Mouse (Mus musculus) ES-E14 (cell line): ENCODE measurements around the gene Pqlc2. TPM values are rescaled to one million over a fixed set of nuclear protein-coding genes. Genes with fewer than 3 reads are reported as not detected.

ENCODE experiments used
- DNase-seq: peaks from one replicate; pipeline ENCODE4 v3.0.0-alpha.2; 2013; ENCODE audit warnings: low read depth, low spot score
- H3K27ac ChIP-seq: 2 replicates; pipeline ENCODE4 v1.5.1; 2012; ENCODE audit warnings: low read depth, mild to moderate bottlenecking, low read length, moderate library complexity, mixed read lengths; ENCODE audit not compliant: poor library complexity, insufficient read depth, severe bottlenecking
- H3K36me3 ChIP-seq: 2 replicates; pipeline ENCODE4 v1.6.1; 2012; ENCODE audit warnings: mild to moderate bottlenecking, low read length, moderate library complexity, mixed read lengths; ENCODE audit not compliant: control insufficient read depth, poor library complexity, insufficient read depth, severe bottlenecking
- H3K4me1 ChIP-seq, 2 experiments: fragments of 150-350 bp in 1 of 2; sonication (generic) in 1 of 2; 2 replicates each; pipeline ENCODE4 v1.6.1; 2012; ENCODE audit warnings: low read length in 2 of 2, mild to moderate bottlenecking in 1 of 2, mixed read lengths in 1 of 2; ENCODE audit not compliant: control insufficient read depth in 2 of 2, insufficient read depth in 2 of 2, poor library complexity in 1 of 2
- H3K4me3 ChIP-seq, 2 experiments: fragments of 150-350 bp in 1 of 2; sonication (generic) in 1 of 2; 2 replicates each; pipeline ENCODE4 v1.5.1; 2012; ENCODE audit warnings: low read length in 2 of 2, low read depth in 1 of 2, mild to moderate bottlenecking in 1 of 2, mixed read lengths in 1 of 2; ENCODE audit not compliant: insufficient read depth in 1 of 2, poor library complexity in 1 of 2, severe bottlenecking in 1 of 2
- H3K9ac ChIP-seq: 2 replicates; pipeline ENCODE4 v1.6.1; 2012; ENCODE audit warnings: low read depth, mild to moderate bottlenecking, low read length, mixed read lengths; ENCODE audit not compliant: poor library complexity, insufficient read depth, severe bottlenecking
- H3K9me3 ChIP-seq: fragments of 150-350 bp; sonication (generic); 2 replicates; pipeline ENCODE4 v1.6.1; 2012; ENCODE audit warnings: low read depth, mild to moderate bottlenecking, low read length; ENCODE audit not compliant: control insufficient read depth, insufficient read depth
- CHD2 ChIP-seq: IDR thresholded peaks from 2 replicates; pipeline ENCODE4 v1.6.1; 2014; ENCODE audit warnings: mild to moderate bottlenecking, low read depth, low read length, inconsistent platforms
- HCFC1 ChIP-seq: IDR thresholded peaks from 2 replicates; pipeline ENCODE4 v1.6.1; 2012; ENCODE audit warnings: low read length, inconsistent platforms, borderline replicate concordance; ENCODE audit not compliant: insufficient read depth
- MAFK ChIP-seq: IDR thresholded peaks from 2 replicates; pipeline ENCODE4 v1.6.1; 2014; ENCODE audit warnings: mild to moderate bottlenecking, low read depth, low read length, inconsistent platforms; ENCODE audit not compliant: insufficient read depth
- ZC3H11A ChIP-seq: IDR thresholded peaks from 2 replicates; pipeline ENCODE4 v1.6.1; 2012; ENCODE audit warnings: low read depth, mild to moderate bottlenecking, inconsistent platforms, low read length, borderline replicate concordance
- ZNF384 ChIP-seq: IDR thresholded peaks from 2 replicates; pipeline ENCODE4 v1.6.1; 2012; ENCODE audit warnings: low read depth, low read length, inconsistent platforms
- in situ Hi-C, 2 experiments: fragments of 600-800 bp; cut with MboI; formaldehyde crosslinking; loops; one replicate each; pipeline ENCODE4 v1.15.1; 2025; ENCODE audit warnings: low sequenced_read_pairs in 2 of 2, inconsistent platforms in 1 of 2; ENCODE audit not compliant: unreplicated experiment in 2 of 2
- total RNA-seq: library from RNA; depleted of rRNA; stranded (reverse); fragments of 300-350 nt; gene quantifications from 2 replicates; pipeline ENCODE4 v1.2.3, GENCODE M21; 2012

Gene Pqlc2
- total RNA-seq, 1 experiment, result 25.0 TPM

GRCm38 (mm10) chr4:139248736-139249135 lies 61.8 kb downstream of the Pqlc2 start:
- H3K36me3 ChIP-seq, result peaks cover 15% of the 10 kb centered on the region; the same call in 1 of the 2 replicates
- H3K4me3 ChIP-seq, result no peak overlapping the region
- no peak for DNase-seq
- no peaks in the 10 kb centered on the region for H3K9me3 ChIP-seq
- no peak overlapping the region for H3K9ac ChIP-seq
- in situ Hi-C loops, result no loop called here
- no peak for TF ChIP-seq ZNF384
- TF ChIP-seq MAFK, result no peak
- TF ChIP-seq ZC3H11A, result no peak
- TF ChIP-seq CHD2, result no peak
- TF ChIP-seq HCFC1, result no peak
- H3K27ac ChIP-seq, result no peak overlapping the region
- peaks cover 7 to 37% of the 10 kb centered on the region in 2 experiments; a peak in 3 of 4 replicates for H3K4me1 ChIP-seq

- Histone ChIP-seq H3K9me3 (no peaks in the 10 kb centered on the region), H3K4me3 (no peak overlapping the region), H3K4me1 (peaks cover 7 to 37% of the 10 kb centered on the region in 2 experiments; a peak in 3 of 4 replicates), H3K9ac (no peak overlapping the region), H3K27ac (no peak overlapping the region), H3K36me3 (peaks cover 18% of the 10 kb centered on the region; the same call in 1 of the 2 replicates)
- no peak for DNase-seq
- no peak for TF ChIP-seq MAFK
- in situ Hi-C loops, result no loop called here
Measured at GRCm38 (mm10) chr4:139247966-139248365, 62.5 kb downstream of the Pqlc2 start.

GRCm38 (mm10) chr4:139246130-139246877 lies 64.2 kb downstream of the Pqlc2 start:
- in situ Hi-C loops, result no loop called here
- DNase-seq, result no peak
- no peak for TF ChIP-seq HCFC1
- TF ChIP-seq CHD2, result no peak
- TF ChIP-seq ZNF384, result no peak
- no peak for TF ChIP-seq MAFK
- TF ChIP-seq ZC3H11A, result no peak

GRCm38 (mm10) chr4:139245534-139245933 lies 65.0 kb downstream of the Pqlc2 start:
- no peak for DNase-seq
- H3K4me3 ChIP-seq, result no peak overlapping the region
- in situ Hi-C loops, result no loop called here
- no peaks in the 10 kb centered on the region for H3K9me3 ChIP-seq
- TF ChIP-seq HCFC1 (no peak), ZC3H11A (no peak), ZNF384 (no peak), MAFK (no peak), CHD2 (no peak)
- peaks cover 37% of the 10 kb centered on the region for H3K36me3 ChIP-seq
- no peak overlapping the region for H3K27ac ChIP-seq
- H3K4me1 ChIP-seq, result peaks cover 3 to 27% of the 10 kb centered on the region in 2 experiments; a peak in 3 of 4 replicates
- H3K9ac ChIP-seq, result no peak overlapping the region

More at GRCm38 (mm10) chr4:139246130-139246877, 64.2 kb downstream of the Pqlc2 start:
- Histone ChIP-seq H3K36me3 (peaks cover 31% of the 10 kb centered on the region), H3K4me1 (peaks cover 6 to 33% of the 10 kb centered on the region in 2 experiments; a peak in 3 of 4 replicates), H3K4me3 (no peak overlapping the region), H3K27ac (no peak overlapping the region), H3K9ac (no peak overlapping the region), H3K9me3 (no peaks in the 10 kb centered on the region)

DNA sequence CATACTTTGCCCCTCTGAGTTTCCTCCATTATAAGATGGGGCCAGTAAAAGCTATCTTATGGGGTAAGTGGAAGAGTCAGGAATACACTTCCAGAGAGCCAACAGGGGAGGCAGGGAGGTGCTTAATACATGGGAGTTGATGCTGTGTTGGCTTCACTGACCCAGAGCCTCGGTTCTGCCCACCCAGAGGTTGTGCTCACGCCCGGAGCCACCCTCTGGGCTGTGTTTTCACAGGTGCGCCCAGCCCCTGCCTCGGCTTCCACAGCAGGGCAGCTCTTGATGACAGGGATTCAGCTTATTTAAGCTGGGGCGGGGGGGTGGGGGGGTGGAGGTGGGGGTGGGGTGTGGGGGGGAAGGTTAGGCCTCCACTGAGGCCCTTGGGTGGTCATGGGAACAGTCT lies 65.7 kb downstream of the Pqlc2 start:
- no peak for TF ChIP-seq MAFK
- TF ChIP-seq CHD2, result no peak
- no peak for TF ChIP-seq HCFC1
- no peak for TF ChIP-seq ZC3H11A
- no peak for TF ChIP-seq ZNF384
- Histone ChIP-seq H3K4me3 (no peak overlapping the region), H3K9ac (no peak overlapping the region), H3K4me1 (peaks cover 1 to 21% of the 10 kb centered on the region in 2 experiments; a peak in 3 of 4 replicates), H3K27ac (no peak overlapping the region), H3K9me3 (no peaks in the 10 kb centered on the region), H3K36me3 (peaks cover 41% of the 10 kb centered on the region)
- in situ Hi-C loops, result no loop called here
- no peak for DNase-seq
